Mouse (Mus musculus): ENCODE measurements around the gene Egfl6. TPM values are rescaled to one million over a fixed set of nuclear protein-coding genes. Genes with fewer than 3 reads are reported as not detected.
"Not testable (repeated sequence)": the region's sequence is repeated elsewhere in the genome, so short reads cannot be mapped to it uniquely, and the experiment has no call there.

Gene Egfl6
- total and polyA plus RNA-seq, 2 experiments from 2014 or later = 5.1 to 5.4 TPM

- no peak for ATAC-seq
- H3K36me3 ChIP-seq (ENCODE audit: insufficient read depth, low read length) = no peaks in the 10 kb centered on the region
- no peak overlapping the region for H3K4me3 ChIP-seq (ENCODE audit: low read length)
- H3K27me3 ChIP-seq (ENCODE audit: insufficient read depth, low read length) = no peaks in the 10 kb centered on the region
- no peak overlapping the region for H3K9ac ChIP-seq (replicated peaks; ENCODE audit: low read length)
- TF ChIP-seq CTCF (IDR thresholded peaks at IDR 0.05; ENCODE audit: low read depth) = no peak
- no peak overlapping the region for H3K4me2 ChIP-seq (ENCODE audit: low read depth, low read length)
- 86% methylated on average over 5 of the region's 5 CpGs for WGBS
- no peaks in the 10 kb centered on the region for H3K9me3 ChIP-seq (ENCODE audit: low read length)
- H3K4me1 ChIP-seq (ENCODE audit: insufficient read depth, low read length) = no peaks in the 10 kb centered on the region
- no peak overlapping the region for H3K27ac ChIP-seq
- no peak for DNase-seq (ENCODE audit: low spot score)
Measured at GRCm38 (mm10) chrX:166520782-166521181, 64.7 kb downstream of the Egfl6 start.

- ATAC-seq = no peak
Measured at GRCm38 (mm10) chrX:166518345-166518744, 67.2 kb downstream of the Egfl6 start, which contains the start of gene Tceanc. Gene Tceanc (minus strand): TSS chrX:166518567.

GRCm38 (mm10) chrX:166516631-166517030, 68.9 kb downstream of the Egfl6 start:
- Histone ChIP-seq H3K9ac (replicated peaks; ENCODE audit: low read length) (no peak overlapping the region), H3K4me2 (ENCODE audit: low read depth, low read length) (no peak overlapping the region), H3K4me1 (ENCODE audit: insufficient read depth, low read length) (no peaks in the 10 kb centered on the region), H3K27me3 (ENCODE audit: insufficient read depth, low read length) (no peaks in the 10 kb centered on the region), H3K36me3 (ENCODE audit: insufficient read depth, low read length) (no peaks in the 10 kb centered on the region), H3K27ac (no peak overlapping the region), H3K9me3 (ENCODE audit: low read length) (no peaks in the 10 kb centered on the region), H3K4me3 (ENCODE audit: low read length) (no peak overlapping the region)
- TF ChIP-seq CTCF (IDR thresholded peaks at IDR 0.05; ENCODE audit: low read depth) = no peak
- DNase-seq (ENCODE audit: low spot score) (no peak), ATAC-seq (no peak)
- 69% methylated on average over 1 of the region's 1 CpGs for WGBS

More at GRCm38 (mm10) chrX:166518345-166518744, 67.2 kb downstream of the Egfl6 start, which contains the start of gene Tceanc:
- no peak for TF ChIP-seq CTCF (IDR thresholded peaks at IDR 0.05; ENCODE audit: low read depth)
- no peaks in the 10 kb centered on the region for H3K27me3 ChIP-seq (ENCODE audit: insufficient read depth, low read length)
- no peaks in the 10 kb centered on the region for H3K36me3 ChIP-seq (ENCODE audit: insufficient read depth, low read length)
- no peaks in the 10 kb centered on the region for H3K4me1 ChIP-seq (ENCODE audit: insufficient read depth, low read length)
- no peak within 1 kb of the TSS for H3K4me3 ChIP-seq (ENCODE audit: low read length)
- H3K9me3 ChIP-seq (ENCODE audit: low read length) = no peaks in the 10 kb centered on the region
- no peak within 1 kb of the TSS for H3K27ac ChIP-seq
- WGBS = 64% methylated on average over 16 of the region's 16 CpGs
- peak; percentile 14 for DNase-seq (ENCODE audit: low spot score)
- no peak within 1 kb of the TSS for H3K9ac ChIP-seq (replicated peaks; ENCODE audit: low read length)
- no peak within 1 kb of the TSS for H3K4me2 ChIP-seq (ENCODE audit: low read depth, low read length)

GRCm38 (mm10) chrX:166515923-166516322, 69.6 kb downstream of the Egfl6 start:
- 92% methylated on average over 3 of the region's 3 CpGs for WGBS
- Histone ChIP-seq H3K4me2 (ENCODE audit: low read depth, low read length) (no peak overlapping the region), H3K36me3 (ENCODE audit: insufficient read depth, low read length) (no peaks in the 10 kb centered on the region), H3K9ac (replicated peaks; ENCODE audit: low read length) (no peak overlapping the region), H3K4me1 (ENCODE audit: insufficient read depth, low read length) (no peaks in the 10 kb centered on the region), H3K9me3 (ENCODE audit: low read length) (no peaks in the 10 kb centered on the region), H3K4me3 (ENCODE audit: low read length) (no peak overlapping the region), H3K27me3 (ENCODE audit: insufficient read depth, low read length) (no peaks in the 10 kb centered on the region), H3K27ac (no peak overlapping the region)
- no peak for ATAC-seq
- no peak for TF ChIP-seq CTCF (IDR thresholded peaks at IDR 0.05; ENCODE audit: low read depth)
- DNase-seq (ENCODE audit: low spot score) = no peak

GRCm38 (mm10) chrX:166514035-166514434, 71.5 kb downstream of the Egfl6 start:
- not testable (repeated sequence) for H3K9ac ChIP-seq (replicated peaks; ENCODE audit: low read length); H3K4me1 ChIP-seq (ENCODE audit: insufficient read depth, low read length); ATAC-seq; H3K27me3 ChIP-seq (ENCODE audit: insufficient read depth, low read length); DNase-seq (ENCODE audit: low spot score); H3K36me3 ChIP-seq (ENCODE audit: insufficient read depth, low read length); H3K9me3 ChIP-seq (ENCODE audit: low read length); H3K27ac ChIP-seq; H3K4me3 ChIP-seq (ENCODE audit: low read length)
- H3K4me2 ChIP-seq (ENCODE audit: low read depth, low read length) = peak overlapping the region; percentile 24; the same call in 1 of the 2 replicates
- WGBS = 31% methylated on average over 12 of the region's 12 CpGs

- no peak for ATAC-seq
- Histone ChIP-seq H3K9me3 (ENCODE audit: low read length) (no peaks in the 10 kb centered on the region), H3K36me3 (ENCODE audit: insufficient read depth, low read length) (no peaks in the 10 kb centered on the region), H3K27ac (no peak overlapping the region), H3K4me3 (ENCODE audit: low read length) (no peak overlapping the region), H3K4me1 (ENCODE audit: insufficient read depth, low read length) (no peaks in the 10 kb centered on the region), H3K4me2 (ENCODE audit: low read depth, low read length) (no peak overlapping the region), H3K27me3 (ENCODE audit: insufficient read depth, low read length) (no peaks in the 10 kb centered on the region), H3K9ac (replicated peaks; ENCODE audit: low read length) (no peak overlapping the region)
- no peak for TF ChIP-seq CTCF (IDR thresholded peaks at IDR 0.05; ENCODE audit: low read depth)
- 91% methylated on average over 4 of the region's 4 CpGs for WGBS
- DNase-seq (ENCODE audit: low spot score) = no peak
Measured at GRCm38 (mm10) chrX:166512071-166512470, 73.4 kb downstream of the Egfl6 start.

GRCm38 (mm10) chrX:166511107-166511506, 74.4 kb downstream of the Egfl6 start:
- no peak for TF ChIP-seq CTCF (IDR thresholded peaks at IDR 0.05; ENCODE audit: low read depth)
- Histone ChIP-seq H3K27ac (no peak overlapping the region), H3K4me1 (ENCODE audit: insufficient read depth, low read length) (no peaks in the 10 kb centered on the region), H3K4me2 (ENCODE audit: low read depth, low read length) (no peak overlapping the region), H3K9me3 (ENCODE audit: low read length) (no peaks in the 10 kb centered on the region), H3K4me3 (ENCODE audit: low read length) (no peak overlapping the region), H3K36me3 (ENCODE audit: insufficient read depth, low read length) (no peaks in the 10 kb centered on the region), H3K27me3 (ENCODE audit: insufficient read depth, low read length) (no peaks in the 10 kb centered on the region), H3K9ac (replicated peaks; ENCODE audit: low read length) (no peak overlapping the region)
- ATAC-seq (no peak), DNase-seq (ENCODE audit: low spot score) (no peak)

Data from hindbrain, postnatal 0 days (tissue).